Mouse (Mus musculus): ENCODE measurements around the gene Efna5. TPM values are rescaled to one million over a fixed set of nuclear protein-coding genes. Genes with fewer than 3 reads are reported as not detected.

Efna5 gene
- polyA plus RNA-seq, 1 experiment from 2014 or later: 24.5 TPM

DNA sequence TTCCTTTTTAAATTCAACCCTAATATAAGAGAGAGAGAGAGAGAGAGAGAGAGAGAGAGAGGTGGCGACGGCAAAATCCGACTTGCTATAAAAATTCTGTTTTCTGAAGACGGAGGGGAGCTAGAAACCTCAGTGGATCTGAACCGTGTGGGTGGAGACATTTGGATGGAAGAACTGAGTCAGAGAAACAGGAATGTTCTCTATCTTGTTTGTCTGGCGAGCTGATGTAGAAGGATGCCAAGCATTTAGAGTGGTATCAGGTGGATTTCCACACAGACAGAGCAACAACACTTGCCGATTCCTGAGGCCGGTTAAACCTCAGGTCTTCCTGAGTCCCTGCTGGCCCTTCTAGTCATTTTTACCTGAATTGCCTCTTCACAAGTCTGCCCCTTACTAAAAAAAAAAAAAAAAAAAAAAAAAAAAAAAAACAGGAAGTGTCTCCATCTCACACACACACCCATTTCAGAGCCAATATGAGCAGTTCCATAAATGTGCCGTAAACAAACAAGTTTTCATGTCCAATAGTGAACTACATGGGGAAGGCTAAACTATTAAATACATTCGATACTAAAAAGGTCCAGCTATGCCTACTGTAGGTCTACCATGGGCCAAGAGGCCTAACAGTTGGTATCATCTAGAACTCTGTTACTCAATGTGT is 231.7 kb downstream of the Efna5 start:
- Histone ChIP-seq H3K27me3 (ENCODE audit: control insufficient read depth, insufficient read depth, low read length) (no peaks in the 10 kb centered on the region), H3K4me1 (ENCODE audit: control insufficient read depth, insufficient read depth, low read length) (0 out of 2 replicates have a peak, but pooled peaks cover 4% of the 10 kb centered on the region), H3K9ac (ENCODE audit: low read depth, low read length) (no peak overlapping the region), H3K4me2 (no peak overlapping the region), H3K27ac (ENCODE audit: low read depth, low read length) (no peak overlapping the region), H3K9me3 (replicated peaks; ENCODE audit: control insufficient read depth, low read length) (no peaks in the 10 kb centered on the region), H3K4me3 (ENCODE audit: low read depth, low read length) (no peak overlapping the region), H3K36me3 (ENCODE audit: control insufficient read depth, insufficient read depth, low read length) (no peaks in the 10 kb centered on the region)
- 73% methylated on average over 10 of the region's 10 CpGs for WGBS (ENCODE audit: insufficient replicate concordance)
- no peak for ATAC-seq (replicated peaks; ENCODE audit: insufficient number of reproducible peaks, low FRiP score, low TSS enrichment)

- 95% methylated on average over 8 of the region's 8 CpGs for WGBS (ENCODE audit: insufficient replicate concordance)
- no peak for ATAC-seq (replicated peaks; ENCODE audit: insufficient number of reproducible peaks, low FRiP score, low TSS enrichment)
- H3K36me3 ChIP-seq (ENCODE audit: control insufficient read depth, insufficient read depth, low read length): no peaks in the 10 kb centered on the region
- no peak overlapping the region for H3K4me2 ChIP-seq
- H3K9ac ChIP-seq (ENCODE audit: low read depth, low read length): no peak overlapping the region
- no peak overlapping the region for H3K4me3 ChIP-seq (ENCODE audit: low read depth, low read length)
- H3K27me3 ChIP-seq (ENCODE audit: control insufficient read depth, insufficient read depth, low read length): no peaks in the 10 kb centered on the region
- no peak overlapping the region for H3K27ac ChIP-seq (ENCODE audit: low read depth, low read length)
- no peaks in the 10 kb centered on the region for H3K9me3 ChIP-seq (replicated peaks; ENCODE audit: control insufficient read depth, low read length)
- H3K4me1 ChIP-seq (ENCODE audit: control insufficient read depth, insufficient read depth, low read length): peaks cover 4% of the 10 kb centered on the region; the same call in 1 of the 2 replicates
Observed at GRCm38 (mm10) chr17:62646836-62647235, 234.3 kb downstream of the Efna5 start.

- peaks cover 4% of the 10 kb centered on the region; the same call in 1 of the 2 replicates for H3K4me1 ChIP-seq (ENCODE audit: control insufficient read depth, insufficient read depth, low read length)
- H3K27me3 ChIP-seq (ENCODE audit: control insufficient read depth, insufficient read depth, low read length): no peaks in the 10 kb centered on the region
- H3K9ac ChIP-seq (ENCODE audit: low read depth, low read length): no peak overlapping the region
- H3K4me2 ChIP-seq: no peak overlapping the region
- H3K36me3 ChIP-seq (ENCODE audit: control insufficient read depth, insufficient read depth, low read length): no peaks in the 10 kb centered on the region
- H3K4me3 ChIP-seq (ENCODE audit: low read depth, low read length): no peak overlapping the region
- no peak for ATAC-seq (replicated peaks; ENCODE audit: insufficient number of reproducible peaks, low FRiP score, low TSS enrichment)
- 76% methylated on average over 12 of the region's 12 CpGs for WGBS (ENCODE audit: insufficient replicate concordance)
- H3K9me3 ChIP-seq (replicated peaks; ENCODE audit: control insufficient read depth, low read length): no peaks in the 10 kb centered on the region
- H3K27ac ChIP-seq (ENCODE audit: low read depth, low read length): no peak overlapping the region
Observed at GRCm38 (mm10) chr17:62642447-62643145, 238.5 kb downstream of the Efna5 start.

GRCm38 (mm10) chr17:62640654-62641053 is 240.5 kb downstream of the Efna5 start:
- H3K9ac ChIP-seq (ENCODE audit: low read depth, low read length): no peak overlapping the region
- WGBS (ENCODE audit: insufficient replicate concordance): 83% methylated on average over 6 of the region's 6 CpGs
- H3K4me2 ChIP-seq: no peak overlapping the region
- no peaks in the 10 kb centered on the region for H3K9me3 ChIP-seq (replicated peaks; ENCODE audit: control insufficient read depth, low read length)
- no peaks in the 10 kb centered on the region for H3K27me3 ChIP-seq (ENCODE audit: control insufficient read depth, insufficient read depth, low read length)
- no peak overlapping the region for H3K27ac ChIP-seq (ENCODE audit: low read depth, low read length)
- H3K36me3 ChIP-seq (ENCODE audit: control insufficient read depth, insufficient read depth, low read length): no peaks in the 10 kb centered on the region
- ATAC-seq (replicated peaks; ENCODE audit: insufficient number of reproducible peaks, low FRiP score, low TSS enrichment): no peak
- no peak overlapping the region for H3K4me3 ChIP-seq (ENCODE audit: low read depth, low read length)
- H3K4me1 ChIP-seq (ENCODE audit: control insufficient read depth, insufficient read depth, low read length): peaks cover 4% of the 10 kb centered on the region; the same call in 1 of the 2 replicates

DNA sequence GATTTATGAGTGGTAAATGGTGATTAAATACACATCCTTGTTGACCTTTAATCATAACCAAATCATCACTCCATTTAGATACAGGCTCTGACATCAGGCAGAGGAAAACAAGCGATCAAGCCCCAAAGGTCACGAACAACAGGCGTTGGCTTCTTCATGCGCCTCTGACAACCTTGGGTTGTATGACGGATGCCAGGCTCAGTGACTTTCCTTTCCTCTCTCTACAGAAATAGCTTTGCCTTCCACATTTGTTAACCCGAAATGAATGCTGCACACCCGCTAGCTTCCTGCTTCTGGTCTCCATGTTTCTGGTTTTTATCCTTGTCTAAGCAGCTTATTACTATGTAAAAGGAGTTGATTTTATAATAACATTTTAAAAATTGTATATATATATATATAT is 244.2 kb downstream of the Efna5 start:
- no peak overlapping the region for H3K27ac ChIP-seq (ENCODE audit: low read depth, low read length)
- no peak overlapping the region for H3K4me2 ChIP-seq
- WGBS (ENCODE audit: insufficient replicate concordance): 50% methylated on average over 7 of the region's 7 CpGs
- no peak overlapping the region for H3K9ac ChIP-seq (ENCODE audit: low read depth, low read length)
- no peak for ATAC-seq (replicated peaks; ENCODE audit: insufficient number of reproducible peaks, low FRiP score, low TSS enrichment)
- H3K4me1 ChIP-seq (ENCODE audit: control insufficient read depth, insufficient read depth, low read length): no peaks in the 10 kb centered on the region
- no peaks in the 10 kb centered on the region for H3K9me3 ChIP-seq (replicated peaks; ENCODE audit: control insufficient read depth, low read length)
- no peaks in the 10 kb centered on the region for H3K27me3 ChIP-seq (ENCODE audit: control insufficient read depth, insufficient read depth, low read length)
- no peaks in the 10 kb centered on the region for H3K36me3 ChIP-seq (ENCODE audit: control insufficient read depth, insufficient read depth, low read length)
- H3K4me3 ChIP-seq (ENCODE audit: low read depth, low read length): no peak overlapping the region

- no peaks in the 10 kb centered on the region for H3K9me3 ChIP-seq (replicated peaks; ENCODE audit: control insufficient read depth, low read length)
- H3K9ac ChIP-seq (ENCODE audit: low read depth, low read length): no peak overlapping the region
- no peak for ATAC-seq (replicated peaks; ENCODE audit: insufficient number of reproducible peaks, low FRiP score, low TSS enrichment)
- no peak overlapping the region for H3K4me3 ChIP-seq (ENCODE audit: low read depth, low read length)
- WGBS (ENCODE audit: insufficient replicate concordance): 64% methylated on average over 3 of the region's 3 CpGs
- H3K27me3 ChIP-seq (ENCODE audit: control insufficient read depth, insufficient read depth, low read length): no peaks in the 10 kb centered on the region
- H3K36me3 ChIP-seq (ENCODE audit: control insufficient read depth, insufficient read depth, low read length): no peaks in the 10 kb centered on the region
- H3K4me1 ChIP-seq (ENCODE audit: control insufficient read depth, insufficient read depth, low read length): no peaks in the 10 kb centered on the region
- no peak overlapping the region for H3K4me2 ChIP-seq
- H3K27ac ChIP-seq (ENCODE audit: low read depth, low read length): no peak overlapping the region
Observed at GRCm38 (mm10) chr17:62634937-62635336, 246.2 kb downstream of the Efna5 start.

DNA sequence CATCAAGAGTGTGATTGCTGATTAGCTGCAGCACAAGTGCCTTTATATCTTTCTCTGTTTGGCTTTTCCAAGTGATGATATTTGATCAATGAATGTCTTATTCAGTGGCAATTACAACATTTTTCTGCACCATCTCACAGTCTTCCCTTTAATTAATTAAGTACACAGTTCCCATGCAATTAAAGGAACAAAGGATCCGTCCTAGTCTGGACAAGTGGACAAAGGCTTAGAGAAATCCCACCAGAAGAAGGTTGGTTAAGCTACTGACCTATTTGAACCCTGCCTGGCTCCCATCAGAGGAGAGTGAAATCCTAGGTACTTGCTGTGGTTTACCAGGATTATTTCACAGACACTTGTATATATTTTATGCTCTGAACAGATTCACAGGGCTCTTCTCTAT is 252.6 kb downstream of the Efna5 start:
- Histone ChIP-seq H3K27ac (ENCODE audit: low read depth, low read length) (no peak overlapping the region), H3K27me3 (ENCODE audit: control insufficient read depth, insufficient read depth, low read length) (no peaks in the 10 kb centered on the region), H3K4me3 (ENCODE audit: low read depth, low read length) (no peak overlapping the region), H3K9ac (ENCODE audit: low read depth, low read length) (no peak overlapping the region), H3K36me3 (ENCODE audit: control insufficient read depth, insufficient read depth, low read length) (no peaks in the 10 kb centered on the region), H3K9me3 (replicated peaks; ENCODE audit: control insufficient read depth, low read length) (no peaks in the 10 kb centered on the region), H3K4me1 (ENCODE audit: control insufficient read depth, insufficient read depth, low read length) (no peaks in the 10 kb centered on the region), H3K4me2 (no peak overlapping the region)
- no peak for ATAC-seq (replicated peaks; ENCODE audit: insufficient number of reproducible peaks, low FRiP score, low TSS enrichment)
- WGBS (ENCODE audit: insufficient replicate concordance): 60% methylated on average over 1 of the region's 1 CpGs

GRCm38 (mm10) chr17:62627508-62627907 is 253.6 kb downstream of the Efna5 start:
- no peak for ATAC-seq (replicated peaks; ENCODE audit: insufficient number of reproducible peaks, low FRiP score, low TSS enrichment)
- no peaks in the 10 kb centered on the region for H3K36me3 ChIP-seq (ENCODE audit: control insufficient read depth, insufficient read depth, low read length)
- H3K9ac ChIP-seq (ENCODE audit: low read depth, low read length): no peak overlapping the region
- no peaks in the 10 kb centered on the region for H3K27me3 ChIP-seq (ENCODE audit: control insufficient read depth, insufficient read depth, low read length)
- H3K4me3 ChIP-seq (ENCODE audit: low read depth, low read length): no peak overlapping the region
- H3K4me1 ChIP-seq (ENCODE audit: control insufficient read depth, insufficient read depth, low read length): no peaks in the 10 kb centered on the region
- no peak overlapping the region for H3K4me2 ChIP-seq
- no peak overlapping the region for H3K27ac ChIP-seq (ENCODE audit: low read depth, low read length)
- 72% methylated on average over 1 of the region's 1 CpGs for WGBS (ENCODE audit: insufficient replicate concordance)
- no peaks in the 10 kb centered on the region for H3K9me3 ChIP-seq (replicated peaks; ENCODE audit: control insufficient read depth, low read length)

DNA sequence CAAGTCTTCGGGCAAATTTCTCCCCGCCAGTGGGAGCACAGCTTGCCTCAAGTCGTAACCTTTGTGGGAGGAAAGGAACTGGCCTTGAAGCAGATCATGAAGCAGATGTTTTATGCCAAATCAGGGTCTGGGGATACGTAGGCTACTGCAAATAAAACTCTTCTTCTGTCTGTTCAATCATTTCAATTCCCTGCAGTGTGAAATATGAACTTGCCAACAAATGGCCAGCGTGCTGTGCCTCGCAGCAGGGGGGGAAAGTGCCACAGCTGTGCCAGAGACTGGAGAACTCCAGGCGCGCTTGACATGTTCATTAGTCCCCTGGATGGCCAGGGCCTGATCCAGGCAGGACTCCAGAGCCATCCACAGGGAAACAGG is 255.5 kb downstream of the Efna5 start:
- Histone ChIP-seq H3K4me2 (no peak overlapping the region), H3K4me3 (ENCODE audit: low read depth, low read length) (no peak overlapping the region), H3K27ac (ENCODE audit: low read depth, low read length) (no peak overlapping the region), H3K27me3 (ENCODE audit: control insufficient read depth, insufficient read depth, low read length) (no peaks in the 10 kb centered on the region), H3K9me3 (replicated peaks; ENCODE audit: control insufficient read depth, low read length) (no peaks in the 10 kb centered on the region), H3K36me3 (ENCODE audit: control insufficient read depth, insufficient read depth, low read length) (no peaks in the 10 kb centered on the region), H3K9ac (ENCODE audit: low read depth, low read length) (no peak overlapping the region), H3K4me1 (ENCODE audit: control insufficient read depth, insufficient read depth, low read length) (no peaks in the 10 kb centered on the region)
- 69% methylated on average over 8 of the region's 8 CpGs for WGBS (ENCODE audit: insufficient replicate concordance)
- no peak for ATAC-seq (replicated peaks; ENCODE audit: insufficient number of reproducible peaks, low FRiP score, low TSS enrichment)

Measured in heart, embryonic 11.5 days (tissue).